Mouse (Mus musculus) lung, postnatal 25 days (tissue): ENCODE results near the gene Mmd2.
A peak's percentile ranks its signal among the peaks of the same experiment; 100 is the strongest.

Source experiments
- DNase-seq: peaks from one replicate; pipeline ENCODE4 v3.0.0; 2022; ENCODE audit warnings: low spot score

Mmd2 gene

DNA sequence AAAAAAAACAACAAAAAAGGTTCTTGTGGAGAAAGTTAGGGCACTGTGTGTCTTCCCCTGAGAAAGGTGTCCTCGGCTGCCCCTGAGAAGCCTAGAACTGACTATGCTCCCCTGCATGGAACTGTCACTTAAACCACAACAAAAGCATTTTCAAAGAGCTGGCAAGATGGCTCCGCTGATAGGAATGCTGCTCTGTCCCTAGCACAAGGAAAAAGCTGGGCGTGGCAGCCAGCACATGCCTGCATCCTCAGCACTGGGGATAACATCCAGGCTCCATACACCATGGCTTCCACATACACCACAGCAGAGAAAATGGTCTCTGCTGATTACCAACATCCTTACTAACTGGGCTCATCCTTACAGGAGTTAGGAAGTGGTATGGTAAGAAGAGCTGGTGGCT lies 61.5 kb downstream of the Mmd2 start:
- no peak for DNase-seq

DNA sequence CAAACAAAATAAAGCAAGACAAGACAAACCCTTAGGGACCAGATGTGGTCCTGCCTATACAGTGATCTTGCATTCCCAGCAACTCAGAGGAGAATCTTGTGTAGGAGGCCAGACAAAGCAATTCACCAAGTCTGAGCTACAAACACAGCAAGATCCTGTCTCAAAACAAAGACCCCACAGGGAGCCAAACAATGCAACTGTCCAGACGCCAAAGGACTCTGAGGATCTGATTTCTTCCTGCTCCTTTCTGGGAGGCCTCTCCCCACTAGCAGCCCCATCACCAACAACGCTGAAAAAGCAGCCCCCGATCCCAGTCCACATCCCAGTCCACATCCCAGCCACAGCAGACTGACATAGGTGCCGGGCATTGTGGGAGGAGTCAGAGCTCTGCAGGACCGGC lies 62.3 kb downstream of the Mmd2 start:
- DNase-seq: no peak

DNA sequence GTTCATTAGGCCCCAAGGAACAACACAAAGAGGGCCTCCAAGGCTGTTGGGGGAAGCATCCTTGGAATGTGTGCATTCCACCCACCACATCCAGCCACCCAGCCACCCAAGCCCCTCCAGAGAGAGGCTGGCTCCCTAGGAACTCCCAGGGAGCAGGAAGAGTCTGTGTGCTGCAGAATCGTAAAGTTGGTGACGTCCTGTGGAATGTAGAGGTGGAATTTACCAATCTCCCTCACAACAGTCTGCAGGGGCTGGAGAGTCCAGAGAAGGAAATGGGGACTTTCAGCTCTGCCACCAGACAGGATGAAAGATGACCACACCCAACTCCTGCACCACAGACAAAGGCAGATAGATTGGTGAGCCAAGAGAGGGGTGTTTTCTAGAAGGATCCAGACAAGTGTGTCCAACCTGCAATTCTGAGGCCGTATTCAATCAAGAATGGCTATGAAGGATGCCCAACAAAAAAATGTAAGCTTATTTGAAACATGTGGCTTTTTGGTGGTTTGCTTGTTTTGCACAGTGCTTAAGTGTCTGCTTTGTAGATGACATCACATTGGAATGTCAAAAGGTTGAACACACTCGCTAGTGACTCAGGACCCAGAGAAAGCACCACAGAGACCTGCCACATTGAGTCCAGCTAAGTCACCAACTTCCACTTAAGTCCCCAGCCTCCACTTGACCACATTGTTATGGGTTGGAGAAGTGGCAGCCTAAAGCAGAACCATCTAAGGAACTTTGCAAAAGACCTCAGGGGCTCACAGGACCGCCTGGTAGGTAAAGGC lies 63.4 kb downstream of the Mmd2 start:
- peak; percentile 53 for DNase-seq

DNA sequence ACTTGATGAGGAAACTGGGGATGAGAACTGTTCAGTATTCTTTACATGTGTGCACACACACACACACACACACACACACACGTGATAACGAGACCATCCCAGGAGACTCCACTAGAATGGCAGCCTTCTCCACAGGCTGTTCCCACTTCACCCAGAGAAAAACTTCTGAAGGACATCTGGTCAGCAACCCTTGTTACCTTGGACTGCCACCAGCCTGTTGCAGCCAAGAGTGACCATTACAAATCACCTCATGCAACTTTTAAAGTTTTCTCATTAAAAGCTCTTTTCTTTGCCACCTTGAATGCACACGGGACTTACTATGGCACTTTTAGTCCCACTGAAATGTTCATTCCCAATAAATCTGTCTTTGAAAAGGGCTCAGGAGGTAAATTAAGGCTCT lies 71.3 kb downstream of the Mmd2 start:
- no peak for DNase-seq

DNA sequence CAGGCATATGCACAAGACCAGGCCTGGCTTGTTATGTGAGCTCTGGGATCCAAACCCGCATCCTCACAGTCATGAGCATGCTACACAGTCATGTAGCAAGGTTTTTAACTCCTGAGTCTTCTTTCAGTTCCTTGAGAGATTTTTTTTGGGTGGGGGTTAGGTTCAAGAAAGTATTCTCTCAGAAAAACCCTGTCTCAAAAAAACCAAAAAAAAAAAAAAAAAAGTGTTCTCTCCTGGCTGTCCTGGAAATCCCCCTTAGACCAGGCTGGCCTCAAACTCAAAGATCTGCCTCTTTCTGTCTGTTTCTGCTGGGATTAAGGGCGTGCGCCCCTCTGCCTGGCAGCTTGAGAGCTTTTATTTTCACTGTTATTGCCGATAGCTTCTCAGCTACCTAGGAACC lies 73.2 kb downstream of the Mmd2 start:
- DNase-seq: no peak

DNA sequence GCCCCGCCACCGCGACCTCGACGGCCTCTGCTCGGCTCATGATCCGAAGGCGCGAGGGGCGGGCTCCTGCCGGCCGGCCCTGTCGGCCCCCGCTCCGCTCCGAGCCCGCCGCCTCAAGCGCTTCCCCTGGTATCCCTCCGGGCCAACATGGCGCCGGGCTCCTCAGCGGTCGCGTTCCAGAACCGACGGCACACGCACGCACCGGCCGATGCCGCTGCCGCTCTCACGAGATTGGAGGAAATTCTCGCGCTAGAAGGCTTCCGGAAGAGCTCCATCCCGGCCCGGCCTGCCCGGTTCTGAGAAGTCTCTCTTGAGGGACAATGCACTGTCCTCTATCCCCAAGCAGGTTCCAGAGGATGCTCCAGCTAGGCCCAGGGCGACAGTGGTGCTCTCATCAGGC lies 78.7 kb downstream of the Mmd2 start, which contains the start of gene Papolb:
Gene Papolb, minus strand, starts transcription at position 162 of the 400 bp plus-strand sequence.
- DNase-seq: no peak

DNA sequence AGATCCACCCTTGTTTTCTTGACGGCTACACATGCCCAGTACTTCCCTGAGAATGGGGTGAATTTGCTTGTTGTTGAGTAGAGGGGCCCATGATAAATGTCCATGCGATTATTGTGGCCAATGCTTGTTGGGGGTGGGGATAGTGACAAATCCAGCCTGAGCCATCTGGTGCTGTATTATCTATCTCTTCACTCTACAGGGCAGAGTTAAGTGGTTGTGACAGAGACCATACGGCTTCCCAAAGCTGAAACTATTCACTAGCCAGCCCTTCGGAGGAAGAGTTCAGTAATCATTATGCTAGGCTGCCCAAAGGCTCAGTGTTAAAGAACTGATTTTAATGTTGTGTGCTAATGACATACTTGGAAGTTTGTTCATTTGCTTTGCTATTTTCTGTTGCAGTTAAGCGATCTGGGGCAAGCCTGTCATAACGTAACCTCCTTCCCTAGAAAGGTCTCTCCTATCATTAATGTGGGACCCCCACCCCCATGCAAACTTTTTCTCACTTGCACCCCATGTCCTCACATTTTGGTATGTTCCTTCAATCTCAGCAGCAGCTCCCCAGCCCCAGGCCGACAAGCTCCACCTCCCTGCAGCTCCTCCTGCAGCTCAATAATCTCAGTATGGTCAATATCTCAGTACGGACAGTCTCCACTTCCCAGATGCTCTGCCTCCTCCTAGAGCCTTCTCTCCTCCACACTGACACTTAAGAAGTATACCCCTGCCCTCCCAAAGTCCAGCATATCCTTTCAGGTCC lies 83.7 kb downstream of the Mmd2 start:
- no peak for DNase-seq

DNA sequence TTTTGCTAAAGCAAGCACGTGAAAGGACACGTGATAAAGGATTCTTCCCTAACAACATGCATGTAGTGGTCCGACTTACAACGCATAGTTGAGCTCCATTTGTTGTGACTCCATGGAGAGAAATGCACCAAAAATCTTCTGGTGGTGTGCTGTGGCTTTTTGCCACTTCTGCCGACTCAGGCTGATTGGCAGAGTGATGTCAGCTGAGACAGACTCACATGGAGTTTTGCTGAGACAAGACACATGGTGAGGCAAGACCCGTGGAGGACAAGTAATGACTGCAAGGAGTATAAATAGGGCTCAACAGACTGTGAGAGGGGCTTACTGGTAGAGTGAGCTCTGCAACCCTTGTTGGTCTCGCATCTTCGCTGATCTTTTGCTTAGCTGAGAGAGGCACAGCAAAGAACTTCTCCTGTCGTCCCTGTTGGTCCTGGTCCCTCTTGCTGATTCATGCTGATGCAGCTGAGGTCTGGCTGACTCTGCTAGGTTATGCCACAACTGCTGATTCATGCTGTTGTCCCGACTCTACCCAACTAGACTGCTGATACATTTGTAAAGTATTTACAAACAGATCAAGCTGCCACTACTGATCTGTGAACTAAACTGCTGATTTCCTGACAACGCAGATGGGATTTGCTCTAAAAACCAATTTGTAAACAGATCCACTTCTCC lies 87.3 kb downstream of the Mmd2 start:
- DNase-seq: no peak

DNA sequence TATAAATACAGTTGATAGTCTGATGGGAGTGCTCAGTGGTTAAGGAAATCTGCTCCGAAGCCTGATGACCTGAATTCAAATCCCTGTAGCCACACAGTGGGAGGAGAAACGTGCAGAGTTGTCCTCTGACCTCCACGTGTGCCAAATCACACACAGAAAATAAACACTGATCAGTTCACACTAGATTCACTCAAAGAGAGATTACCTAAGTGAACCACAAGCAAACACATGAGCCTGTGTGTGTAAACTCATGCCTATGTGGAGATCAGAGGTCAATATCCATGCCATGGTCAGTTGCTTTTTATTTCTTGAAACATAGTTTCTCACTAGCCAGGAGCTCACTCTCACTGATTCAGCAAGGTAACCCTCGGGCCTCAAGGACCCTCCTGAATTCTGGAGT lies 88.2 kb downstream of the Mmd2 start:
- no peak for DNase-seq

DNA sequence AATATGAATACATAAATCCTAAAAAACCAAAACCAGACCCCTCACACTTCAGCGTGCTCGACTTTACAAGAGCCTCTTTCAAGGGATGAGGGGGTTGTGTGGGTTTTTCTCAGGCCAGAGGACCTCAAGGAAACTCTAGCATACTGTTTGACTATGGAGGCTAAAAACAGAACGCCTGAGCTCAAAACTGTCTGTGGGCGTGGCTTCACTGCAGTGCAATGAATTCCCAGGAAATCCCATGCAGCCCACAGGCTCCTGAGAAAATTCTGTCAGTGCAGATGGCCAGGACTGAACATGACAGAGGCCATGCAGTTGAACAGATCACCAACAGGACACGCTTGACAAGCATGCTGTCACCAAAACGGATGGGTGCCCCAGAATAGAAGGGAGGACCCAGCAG lies 89.6 kb downstream of the Mmd2 start:
- no peak for DNase-seq
